Mouse (Mus musculus) CD4-positive, CD25-positive, alpha-beta regulatory T cell, adult 4 months (primary cell): Measurements from ENCODE around the gene Abcb10. TPM values are rescaled to one million over a fixed set of nuclear protein-coding genes. Genes with fewer than 3 reads are reported as not detected.

Source experiments
- polyA plus RNA-seq, 2 experiments: library from polyadenylated mRNA; unstranded; fragments of 100-300 nt; shearing (Covaris generic); gene quantifications; one replicate each; pipeline ENCODE4 v1.2.1; 2017

Abcb10 gene
- polyA plus RNA-seq, 2 experiments from 2014 or later: 0.73 to 1.5 TPM

Other genes with a start within 250 kb of the Abcb10 start
- gene Rab4a, start 177.1 kb downstream of the Abcb10 start, polyA plus RNA-seq: 1 to 10 TPM; 2.7 to 9.6 TPM
- gene Ccsap, start 122.9 kb downstream of the Abcb10 start, polyA plus RNA-seq: 1 to 10 TPM; 3.2 to 4.4 TPM
- gene Acta1, start 88.4 kb downstream of the Abcb10 start, polyA plus RNA-seq: under 1 TPM in 1 of 2 experiments, not detected in 1; 0.30 TPM
- gene Nup133, start 33.9 kb downstream of the Abcb10 start, polyA plus RNA-seq: 10 to 100 TPM in 1 of 2 experiments, 1 to 10 TPM in 1; 9.0 to 10.2 TPM
- gene Taf5l, start 38.3 kb upstream of the Abcb10 start, polyA plus RNA-seq: 10 to 100 TPM; 12.3 to 13.2 TPM
- gene Urb2, start 38.4 kb upstream of the Abcb10 start, polyA plus RNA-seq: 1 to 10 TPM; 2.5 to 7.8 TPM
- gene Galnt2, start 248.3 kb upstream of the Abcb10 start, polyA plus RNA-seq: 10 to 100 TPM; 18.5 to 18.7 TPM